Mouse (Mus musculus): ENCODE measurements around the gene Mapre1. TPM values are rescaled to one million over a fixed set of nuclear protein-coding genes. Genes with fewer than 3 reads are reported as not detected.
"Not testable (repeated sequence)": the region's sequence is repeated elsewhere in the genome, so short reads cannot be mapped to it uniquely, and the experiment has no call there.

Gene Mapre1
- polyA plus RNA-seq, 1 experiment from 2014 or later, result 144 TPM

DNA sequence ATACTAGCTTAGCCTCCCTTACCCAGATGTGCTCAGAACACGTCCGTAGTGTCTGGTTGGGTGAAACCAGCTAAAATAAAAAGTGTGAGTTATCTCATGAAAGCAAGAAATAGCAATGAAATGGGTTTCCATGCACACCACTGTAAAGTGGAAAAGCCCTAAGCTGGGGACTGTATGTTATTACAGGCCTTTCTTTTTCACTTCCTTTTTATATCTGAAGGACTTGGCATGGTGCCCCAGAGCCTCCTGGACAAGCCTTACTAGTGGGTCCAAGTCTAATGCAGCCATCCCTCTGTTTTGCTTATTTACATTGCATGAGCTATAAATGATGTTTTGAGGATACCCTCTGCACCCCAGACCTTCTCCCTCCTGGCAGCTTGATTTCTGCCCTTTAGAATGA is 43.6 kb downstream of the Mapre1 start:
- 92% methylated on average over 2 of the region's 2 CpGs for WGBS
- no peak for TF ChIP-seq CTCF (IDR thresholded peaks at IDR 0.05; ENCODE audit: low read depth)
- H3K4me3 ChIP-seq (ENCODE audit: low read depth, low read length), result no peak overlapping the region
- ATAC-seq, result no peak
- H3K27ac ChIP-seq (ENCODE audit: low read depth, low read length), result no peak overlapping the region
- H3K4me1 ChIP-seq (replicated peaks; ENCODE audit: control insufficient read depth, insufficient read depth, low read length), result no peaks in the 10 kb centered on the region
- no peaks in the 10 kb centered on the region for H3K9me3 ChIP-seq (ENCODE audit: control insufficient read depth)
- H3K36me3 ChIP-seq (ENCODE audit: control insufficient read depth, insufficient read depth), result no peaks in the 10 kb centered on the region
- no peaks in the 10 kb centered on the region for H3K27me3 ChIP-seq (replicated peaks; ENCODE audit: control insufficient read depth, insufficient read depth, low read length)
- no peak overlapping the region for H3K4me2 ChIP-seq (replicated peaks; ENCODE audit: low read depth)
- no peak overlapping the region for H3K9ac ChIP-seq (ENCODE audit: low read depth, low read length)

DNA sequence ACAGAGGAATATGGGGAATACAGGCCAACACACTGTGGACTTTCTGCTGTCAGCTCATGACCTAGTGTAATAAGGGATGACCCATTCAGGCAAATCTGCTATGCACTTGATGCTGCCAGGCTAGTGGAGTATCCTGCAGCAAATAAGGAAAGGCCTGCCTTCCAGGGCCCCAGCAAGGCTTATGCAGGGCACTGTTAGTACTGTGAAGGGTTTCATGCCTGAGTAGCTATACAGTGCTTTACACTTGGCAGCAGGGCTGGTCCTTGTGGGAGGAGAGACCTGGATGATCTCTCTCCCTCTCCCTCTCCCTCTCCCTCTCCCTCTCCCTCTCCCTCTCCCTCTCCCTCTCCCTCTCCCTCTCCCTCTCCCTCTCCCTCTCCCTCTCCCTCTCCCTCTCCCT is 52.3 kb downstream of the Mapre1 start:
- Histone ChIP-seq H3K9me3 (ENCODE audit: control insufficient read depth) (no peaks in the 10 kb centered on the region), H3K4me3 (ENCODE audit: low read depth, low read length) (no peak overlapping the region), H3K4me1 (replicated peaks; ENCODE audit: control insufficient read depth, insufficient read depth, low read length) (no peaks in the 10 kb centered on the region), H3K9ac (ENCODE audit: low read depth, low read length) (no peak overlapping the region), H3K27ac (ENCODE audit: low read depth, low read length) (no peak overlapping the region), H3K4me2 (replicated peaks; ENCODE audit: low read depth) (no peak overlapping the region), H3K36me3 (ENCODE audit: control insufficient read depth, insufficient read depth) (no peaks in the 10 kb centered on the region), H3K27me3 (replicated peaks; ENCODE audit: control insufficient read depth, insufficient read depth, low read length) (no peaks in the 10 kb centered on the region)
- ATAC-seq, result no peak
- TF ChIP-seq CTCF (IDR thresholded peaks at IDR 0.05; ENCODE audit: low read depth), result no peak

DNA sequence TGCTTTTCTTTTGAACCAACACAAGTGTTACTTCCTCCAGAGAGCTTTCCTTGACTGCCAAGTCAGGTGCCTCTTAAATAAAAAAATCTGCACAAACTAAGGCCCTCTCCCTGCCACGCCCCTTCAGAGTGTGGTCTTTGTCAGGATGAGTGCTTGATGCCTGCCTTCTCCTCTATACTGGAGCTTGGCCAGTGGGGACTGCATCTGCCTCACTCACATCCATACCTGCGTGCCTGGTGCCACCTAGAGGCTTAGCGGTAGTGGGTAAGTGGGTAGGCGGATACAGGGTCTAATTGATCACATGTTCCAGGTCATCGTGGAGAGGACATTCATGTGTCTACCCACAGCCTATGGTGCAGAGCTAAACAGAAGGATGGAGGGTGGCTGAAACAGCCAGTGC is 54.0 kb downstream of the Mapre1 start:
- 46% methylated on average over 5 of the region's 5 CpGs for WGBS

DNA sequence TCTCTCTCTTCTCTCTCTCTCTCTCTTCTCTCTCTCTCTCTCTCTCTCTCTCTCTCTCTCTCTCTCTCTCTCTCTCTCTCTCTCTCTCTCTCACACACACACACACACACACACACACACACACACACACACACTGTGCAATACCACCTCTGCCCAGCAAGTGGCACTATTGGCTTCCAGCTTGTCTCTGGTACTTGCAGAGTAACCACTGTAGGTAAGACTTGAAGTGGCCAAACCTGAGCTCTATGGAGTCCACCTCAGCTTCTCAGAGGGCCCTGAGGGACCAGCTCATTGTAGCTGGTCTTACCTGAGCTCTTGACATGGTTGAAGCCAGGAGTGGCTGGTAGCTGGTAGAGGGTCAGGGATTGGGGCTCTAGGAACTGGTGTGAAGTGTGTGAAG is 66.4 kb downstream of the Mapre1 start:
- not testable (repeated sequence) for H3K4me3 ChIP-seq (ENCODE audit: low read depth, low read length); H3K9me3 ChIP-seq (ENCODE audit: control insufficient read depth); H3K4me2 ChIP-seq (replicated peaks; ENCODE audit: low read depth); H3K9ac ChIP-seq (ENCODE audit: low read depth, low read length); H3K4me1 ChIP-seq (replicated peaks; ENCODE audit: control insufficient read depth, insufficient read depth, low read length); H3K27me3 ChIP-seq (replicated peaks; ENCODE audit: control insufficient read depth, insufficient read depth, low read length); H3K27ac ChIP-seq (ENCODE audit: low read depth, low read length); H3K36me3 ChIP-seq (ENCODE audit: control insufficient read depth, insufficient read depth)
- TF ChIP-seq CTCF (IDR thresholded peaks at IDR 0.05; ENCODE audit: low read depth), result peak; percentile 83
- peak; percentile 32; the same call in 1 of the 2 replicates for ATAC-seq

More for the DNA sequence above, 54.0 kb downstream of the Mapre1 start:
- Histone ChIP-seq H3K4me2 (replicated peaks; ENCODE audit: low read depth) (no peak overlapping the region), H3K4me3 (ENCODE audit: low read depth, low read length) (no peak overlapping the region), H3K4me1 (replicated peaks; ENCODE audit: control insufficient read depth, insufficient read depth, low read length) (no peaks in the 10 kb centered on the region), H3K36me3 (ENCODE audit: control insufficient read depth, insufficient read depth) (no peaks in the 10 kb centered on the region), H3K27me3 (replicated peaks; ENCODE audit: control insufficient read depth, insufficient read depth, low read length) (no peaks in the 10 kb centered on the region), H3K9me3 (ENCODE audit: control insufficient read depth) (no peaks in the 10 kb centered on the region), H3K27ac (ENCODE audit: low read depth, low read length) (no peak overlapping the region), H3K9ac (ENCODE audit: low read depth, low read length) (no peak overlapping the region)
- peak; percentile 72 for TF ChIP-seq CTCF (IDR thresholded peaks at IDR 0.05; ENCODE audit: low read depth)
- no peak for ATAC-seq

DNA sequence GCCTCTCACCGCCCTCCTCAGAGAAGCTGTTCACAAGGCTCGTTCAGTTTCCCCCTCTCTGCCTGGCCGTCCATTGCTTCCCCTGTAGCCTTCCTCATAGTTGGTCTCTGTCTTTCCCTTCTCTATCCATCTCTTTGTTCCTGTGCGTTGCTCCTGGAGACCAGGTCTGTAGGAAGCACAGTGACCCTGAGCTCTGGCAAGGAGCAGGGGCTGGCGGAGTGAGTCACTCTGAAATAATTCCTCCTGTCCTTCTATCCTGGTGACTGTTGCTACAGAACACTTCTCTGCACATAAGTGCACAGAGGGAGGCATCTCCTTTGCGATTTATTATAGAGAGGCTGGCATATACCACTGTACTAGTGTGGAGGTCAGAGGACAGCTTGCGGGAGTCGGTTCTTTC is 67.1 kb downstream of the Mapre1 start:
- Histone ChIP-seq H3K4me2 (replicated peaks; ENCODE audit: low read depth) (no peak overlapping the region), H3K36me3 (ENCODE audit: control insufficient read depth, insufficient read depth) (no peaks in the 10 kb centered on the region), H3K9me3 (ENCODE audit: control insufficient read depth) (no peaks in the 10 kb centered on the region), H3K9ac (ENCODE audit: low read depth, low read length) (no peak overlapping the region), H3K4me1 (replicated peaks; ENCODE audit: control insufficient read depth, insufficient read depth, low read length) (0 out of 2 replicates have a peak, but pooled peaks cover 3% of the 10 kb centered on the region), H3K4me3 (ENCODE audit: low read depth, low read length) (no peak overlapping the region), H3K27ac (ENCODE audit: low read depth, low read length) (0 out of 2 replicates have a peak overlapping the region, but pooled peaks have one; percentile 4), H3K27me3 (replicated peaks; ENCODE audit: control insufficient read depth, insufficient read depth, low read length) (no peaks in the 10 kb centered on the region)
- WGBS, result 84% methylated on average over 8 of the region's 8 CpGs
- no peak for ATAC-seq
- no peak for TF ChIP-seq CTCF (IDR thresholded peaks at IDR 0.05; ENCODE audit: low read depth)

DNA sequence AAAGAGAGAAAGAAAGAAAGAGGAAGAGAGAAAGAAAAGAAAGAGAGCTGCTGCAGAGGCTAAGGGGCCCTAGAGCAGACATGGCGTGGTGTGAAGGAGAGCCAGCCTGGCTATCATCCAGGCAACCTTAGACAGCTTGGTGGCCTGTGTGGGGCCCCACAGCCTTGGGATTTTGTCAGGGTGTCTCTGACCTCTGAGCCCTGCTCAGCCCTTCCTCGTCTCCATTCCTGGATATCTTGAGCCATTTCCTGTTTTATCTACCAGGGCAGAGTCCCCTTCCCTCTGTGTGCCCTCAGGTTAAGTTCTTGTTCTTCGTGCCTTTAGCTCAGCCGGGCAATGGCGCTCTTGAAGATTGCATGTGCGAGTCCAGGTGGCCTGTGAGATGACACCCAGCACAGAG is 67.8 kb downstream of the Mapre1 start:
- no peak overlapping the region for H3K4me2 ChIP-seq (replicated peaks; ENCODE audit: low read depth)
- no peaks in the 10 kb centered on the region for H3K9me3 ChIP-seq (ENCODE audit: control insufficient read depth)
- H3K4me3 ChIP-seq (ENCODE audit: low read depth, low read length), result no peak overlapping the region
- no peak for TF ChIP-seq CTCF (IDR thresholded peaks at IDR 0.05; ENCODE audit: low read depth)
- H3K27me3 ChIP-seq (replicated peaks; ENCODE audit: control insufficient read depth, insufficient read depth, low read length), result no peaks in the 10 kb centered on the region
- 0 out of 2 replicates have a peak, but pooled peaks cover 3% of the 10 kb centered on the region for H3K4me1 ChIP-seq (replicated peaks; ENCODE audit: control insufficient read depth, insufficient read depth, low read length)
- no peak overlapping the region for H3K27ac ChIP-seq (ENCODE audit: low read depth, low read length)
- ATAC-seq, result peak; percentile 78
- WGBS, result 34% methylated on average over 6 of the region's 6 CpGs
- H3K36me3 ChIP-seq (ENCODE audit: control insufficient read depth, insufficient read depth), result no peaks in the 10 kb centered on the region
- H3K9ac ChIP-seq (ENCODE audit: low read depth, low read length), result no peak overlapping the region

DNA sequence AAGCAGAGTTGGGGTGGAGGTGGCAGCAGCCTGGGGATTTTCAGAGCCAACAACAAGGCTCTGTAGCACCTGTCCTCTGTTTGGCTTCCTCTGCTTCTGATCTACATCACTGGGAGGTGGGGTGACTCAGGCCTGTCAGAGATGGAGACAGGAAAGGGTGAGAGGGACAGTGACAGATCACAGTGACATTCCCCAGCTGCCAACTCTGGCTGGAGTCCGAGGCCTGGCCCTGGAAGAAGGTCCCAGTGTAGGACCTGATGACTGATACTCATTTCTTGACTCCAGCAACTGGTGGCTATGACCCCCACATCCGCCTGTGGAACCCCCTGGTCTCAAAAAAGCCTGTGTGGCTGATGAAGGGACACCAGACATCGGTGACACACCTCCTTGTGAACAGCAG is 68.8 kb downstream of the Mapre1 start:
- H3K27ac ChIP-seq (ENCODE audit: low read depth, low read length), result no peak overlapping the region
- no peaks in the 10 kb centered on the region for H3K36me3 ChIP-seq (ENCODE audit: control insufficient read depth, insufficient read depth)
- TF ChIP-seq CTCF (IDR thresholded peaks at IDR 0.05; ENCODE audit: low read depth), result no peak
- H3K4me1 ChIP-seq (replicated peaks; ENCODE audit: control insufficient read depth, insufficient read depth, low read length), result 0 out of 2 replicates have a peak, but pooled peaks cover 3% of the 10 kb centered on the region
- no peak overlapping the region for H3K4me3 ChIP-seq (ENCODE audit: low read depth, low read length)
- no peak overlapping the region for H3K9ac ChIP-seq (ENCODE audit: low read depth, low read length)
- no peak for ATAC-seq
- no peaks in the 10 kb centered on the region for H3K27me3 ChIP-seq (replicated peaks; ENCODE audit: control insufficient read depth, insufficient read depth, low read length)
- no peaks in the 10 kb centered on the region for H3K9me3 ChIP-seq (ENCODE audit: control insufficient read depth)
- no peak overlapping the region for H3K4me2 ChIP-seq (replicated peaks; ENCODE audit: low read depth)
- WGBS, result 63% methylated on average over 3 of the region's 3 CpGs

Measured in intestine, postnatal 0 days (tissue).